Mouse (Mus musculus) Patski (cell line): ENCODE measurements around the gene Bptf. TPM values are rescaled to one million over a fixed set of nuclear protein-coding genes. Genes with fewer than 3 reads are reported as not detected.
A peak's percentile ranks its signal among the peaks of the same experiment; 100 is the strongest.
"Not testable (repeated sequence)": the region's sequence is repeated elsewhere in the genome, so short reads cannot be mapped to it uniquely, and the experiment has no call there.

Source experiments
- ATAC-seq: fragments of 100-300 bp; one replicate; pipeline ENCODE4 v1.8.0; 2021
- CTCF ChIA-PET: fragments of 350-600 bp; sonication (Branson Sonifier 250); formaldehyde crosslinking; loops from one replicate; lab custom pipeline; 2022; ENCODE audit warnings: inconsistent platforms; lab: Charles Lee
- POLR2A ChIA-PET: fragments of 350-600 bp; sonication (Branson Sonifier 250); formaldehyde crosslinking; loops from one replicate; lab custom pipeline; 2022; ENCODE audit warnings: antibody characterized with exemption, inconsistent platforms; lab: Charles Lee
- DNase-seq: peaks from one replicate; pipeline ENCODE4 v3.0.0-alpha.2; 2011; ENCODE audit warnings: low read depth, low spot score
- H3K27me3 ChIP-seq: fragments of 371-371 bp; one replicate; pipeline ENCODE4 v1.5.1; 2021
- CTCF ChIP-seq: fragments of 100-300 bp; IDR thresholded peaks from one replicate; pipeline ENCODE4 v1.5.1; 2021
- in situ Hi-C: fragments of 300-500 bp; cut with MboI; formaldehyde crosslinking; loops from 3 replicates; pipeline ENCODE4 v1.11.1; 2018; ENCODE audit warnings: low pct_unique_long_range_greater_than_20kb, mixed read lengths
- polyA plus RNA-seq: library from polyadenylated mRNA; unstranded; gene quantifications from one replicate; pipeline ENCODE4 v1.2.3, GENCODE M21; 2021

Bptf gene
- polyA plus RNA-seq, 1 experiment from 2014 or later = 47.4 TPM

- in situ Hi-C loops = no loop called here
- TF ChIP-seq CTCF = peak; percentile 54
- no peak for DNase-seq
- no peak for ATAC-seq
- H3K27me3 ChIP-seq = no peaks in the 10 kb centered on the region
- CTCF ChIA-PET = interaction anchor here (1.1 to 1.6 kb wide), 2 partner anchors 26 to 34 kb away, joined by 3 read pairs; no protein-coding TSS in a partner anchor
- POLR2A ChIA-PET = interaction anchor here (0.7 kb wide), 1 partner anchor 1192 kb away, joined by 5 read pairs; no protein-coding TSS in a partner anchor
Observed at GRCm38 (mm10) chr11:107138633-107139032, 6.7 kb upstream of the Bptf start.

- no peak for DNase-seq
- in situ Hi-C loops = no loop called here
- POLR2A ChIA-PET = no interaction called here
- CTCF ChIA-PET = interaction anchor here (1.0 to 1.6 kb wide), 3 partner anchors 13 to 61 kb away, joined by 3 read pairs; no protein-coding TSS in a partner anchor
- no peak for TF ChIP-seq CTCF
- ATAC-seq = no peak
- no peaks in the 10 kb centered on the region for H3K27me3 ChIP-seq
Observed at GRCm38 (mm10) chr11:107137593-107137992, 5.7 kb upstream of the Bptf start.

- ATAC-seq, POLR2A ChIA-PET, DNase-seq, in situ Hi-C loops, H3K27me3 ChIP-seq: not testable (repeated sequence)
- CTCF ChIA-PET = interaction anchor here (2.1 kb wide), 1 partner anchor 31 kb away, joined by 9 read pairs; no protein-coding TSS in a partner anchor
Observed at GRCm38 (mm10) chr11:107136458-107136857, 4.5 kb upstream of the Bptf start.

- CTCF ChIA-PET = interaction anchor here (2.1 kb wide), 1 partner anchor 31 kb away, joined by 9 read pairs; no protein-coding TSS in a partner anchor
- DNase-seq = no peak
- no peak for TF ChIP-seq CTCF
- POLR2A ChIA-PET = interaction anchor here (0.6 kb wide), 2 partner anchors 10 to 12 kb away, joined by 3 to 6 read pairs; no protein-coding TSS in a partner anchor
- no peaks in the 10 kb centered on the region for H3K27me3 ChIP-seq
- no peak for ATAC-seq
- in situ Hi-C loops = no loop called here
Observed at GRCm38 (mm10) chr11:107135741-107136140, 3.8 kb upstream of the Bptf start.

GRCm38 (mm10) chr11:107132426-107132825, 499 bp upstream of the Bptf start:
- ATAC-seq = no peak
- CTCF ChIA-PET = interaction anchor here (1.0 to 2.4 kb wide), 7 partner anchors 10 to 68 kb away, joined by 3 to 10 read pairs (median 4); no protein-coding TSS in a partner anchor

GRCm38 (mm10) chr11:107130879-107131748, 813 bp downstream of the Bptf start:
- ChIA-PET CTCF (interaction anchor here (1.4 to 2.4 kb wide), 5 partner anchors 9 to 67 kb away, joined by 3 to 10 read pairs (median 5); no protein-coding TSS in a partner anchor), POLR2A (interaction anchor here (0.6 kb wide), 2 partner anchors 11 to 107 kb away, joined by 3 read pairs; no protein-coding TSS in a partner anchor)
- ATAC-seq = peak; percentile 44
- in situ Hi-C loops = no loop called here
- no peak for TF ChIP-seq CTCF
- H3K27me3 ChIP-seq = no peaks in the 10 kb centered on the region
- DNase-seq = no peak

More at GRCm38 (mm10) chr11:107132426-107132825, 499 bp upstream of the Bptf start:
- no peaks in the 10 kb centered on the region for H3K27me3 ChIP-seq
- in situ Hi-C loops = no loop called here
- POLR2A ChIA-PET = interaction anchor here (1.0 kb wide), 1 partner anchor 23 kb away, joined by 3 read pairs; no protein-coding TSS in a partner anchor
- TF ChIP-seq CTCF = peak; percentile 19
- DNase-seq = no peak

GRCm38 (mm10) chr11:107130221-107130788, 1.6 kb downstream of the Bptf start:
- H3K27me3 ChIP-seq = no peaks in the 10 kb centered on the region
- ATAC-seq (no peak), DNase-seq (no peak)
- no peak for TF ChIP-seq CTCF
- in situ Hi-C loops = no loop called here
- POLR2A ChIA-PET = no interaction called here
- CTCF ChIA-PET = interaction anchor here (1.3 to 2.4 kb wide), 2 partner anchors 17 to 18 kb away, joined by 4 to 10 read pairs; no protein-coding TSS in a partner anchor

- ChIA-PET POLR2A (interaction anchor here (0.7 kb wide), 1 partner anchor 386 kb away, joined by 3 read pairs; no protein-coding TSS in a partner anchor), CTCF (interaction anchor here (0.9 to 1.3 kb wide), 2 partner anchors 9 to 17 kb away, joined by 4 to 5 read pairs; no protein-coding TSS in a partner anchor)
- no peaks in the 10 kb centered on the region for H3K27me3 ChIP-seq
- ATAC-seq = no peak
- no peak for DNase-seq
- TF ChIP-seq CTCF = no peak
- in situ Hi-C loops = no loop called here
Observed at GRCm38 (mm10) chr11:107129641-107130040, 2.3 kb downstream of the Bptf start.

GRCm38 (mm10) chr11:107126716-107127115, 5.2 kb downstream of the Bptf start:
- in situ Hi-C loops, ATAC-seq, POLR2A ChIA-PET, DNase-seq, H3K27me3 ChIP-seq: not testable (repeated sequence)
- CTCF ChIA-PET = interaction anchor here (0.9 to 1.3 kb wide), 4 partner anchors 12 to 24 kb away, joined by 4 to 6 read pairs (median 4); no protein-coding TSS in a partner anchor

- no peak for TF ChIP-seq CTCF
- H3K27me3 ChIP-seq = no peaks in the 10 kb centered on the region
- CTCF ChIA-PET = interaction anchor here (0.7 to 3.1 kb wide), 7 partner anchors 10 to 21 kb away, joined by 3 to 11 read pairs (median 3); no protein-coding TSS in a partner anchor
- DNase-seq (no peak), ATAC-seq (no peak)
- POLR2A ChIA-PET = no interaction called here
- in situ Hi-C loops = no loop called here
Observed at GRCm38 (mm10) chr11:107125011-107125410, 6.9 kb downstream of the Bptf start.
